17 mouse cellular contexts compared by ENCODE assay signal in the genomic region with DNA sequence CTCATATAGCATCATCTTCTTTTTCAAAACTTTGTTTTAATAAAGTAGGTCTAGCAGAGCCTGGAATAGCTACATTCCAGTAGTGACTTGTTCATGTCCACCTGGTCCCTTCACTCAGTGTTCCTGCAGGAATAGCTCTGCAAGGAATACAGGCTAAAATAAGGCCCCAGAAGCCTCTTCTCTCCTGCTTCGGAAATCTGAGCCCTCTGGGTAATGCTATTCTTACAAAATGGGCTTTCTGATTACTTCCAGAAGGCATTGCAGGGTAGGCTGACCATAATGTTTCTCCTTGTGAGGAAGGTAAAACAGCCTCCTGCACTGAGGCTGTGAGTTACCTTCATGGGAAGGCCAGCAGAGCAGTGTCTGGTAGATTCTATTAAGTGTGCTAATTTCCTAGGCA.
DNase-seq lines count a peak whose midpoint lies in the region; ATAC-seq and TF ChIP-seq lines count a peak whose summit lies in the region.
"Had no signal": no experiment of that assay in that cellular context is flagged by ENCODE, and none has a peak within 500 bp of the region (broad histone marks: within the 10 kb centered on the region; RNA-seq: fewer than 3 reads in every experiment).

No protein-coding gene starts in this region.

- no peaks in the 10 kb centered on the region for H3K9me3 ChIP-seq in heart, embryonic 10.5 days
- no peaks in the 10 kb centered on the region for H3K9me3 ChIP-seq in embryonic facial prominence, embryonic 12.5 days
- H3K9me3 ChIP-seq in limb, embryonic 14.5 days (ENCODE audit: control insufficient read depth, low read length), result no peaks in the 10 kb centered on the region
- H3K9me3 ChIP-seq: hindbrain, embryonic 13.5 days had no signal

- H3K9ac ChIP-seq in embryonic facial prominence, embryonic 12.5 days, result no peak overlapping the region
- peak overlapping the region; percentile 25; the same call in 1 of the 2 replicates for H3K9ac ChIP-seq in limb, embryonic 14.5 days (ENCODE audit: low read depth, low read length, severe bottlenecking)
- H3K9ac ChIP-seq: forebrain, postnatal 0 days; hindbrain, embryonic 13.5 days had no signal

- H3K36me3 ChIP-seq in heart, embryonic 10.5 days, result no peaks in the 10 kb centered on the region
- H3K36me3 ChIP-seq in embryonic facial prominence, embryonic 12.5 days, result no peaks in the 10 kb centered on the region
- H3K36me3 ChIP-seq in limb, embryonic 14.5 days (ENCODE audit: control insufficient read depth, insufficient read depth, low read length), result no peaks in the 10 kb centered on the region
- H3K36me3 ChIP-seq: hindbrain, embryonic 13.5 days had no signal

- TF ChIP-seq POLR2A in limb, embryonic 14.5 days (IDR thresholded peaks at IDR 0.05; ENCODE audit: borderline replicate concordance, extremely low read depth, insufficient read depth, insufficient read length), result no peak

- H3K27me3 ChIP-seq in heart, embryonic 10.5 days (ENCODE audit: insufficient read depth, poor library complexity, severe bottlenecking), result no peaks in the 10 kb centered on the region
- H3K27me3 ChIP-seq in embryonic facial prominence, embryonic 12.5 days, result no peaks in the 10 kb centered on the region
- no peaks in the 10 kb centered on the region for H3K27me3 ChIP-seq in limb, embryonic 14.5 days (ENCODE audit: control insufficient read depth, insufficient read depth, low read length)

- no peak for DNase-seq in heart, embryonic 10.5 days (ENCODE audit: low spot score)
- no peak for DNase-seq in heart, postnatal 36 days
- DNase-seq in NIH3T3 (ENCODE audit: low read depth), result peak; percentile 44
- peak; percentile 48 for DNase-seq in limb, embryonic 14.5 days (ENCODE audit: low spot score)
- DNase-seq in frontal cortex, postnatal 10 days (ENCODE audit: low spot score in 2 of 2), result no peak
- DNase-seq in urinary bladder, adult 18-20 months (ENCODE audit: low spot score in 2 of 2), result no peak
- DNase-seq in kidney, adult 18-20 months, result no peak
- DNase-seq: adrenal gland, postnatal 10 days; cerebellum, adult 11 months; forebrain, postnatal 0 days; lung, postnatal 14 days; midbrain, embryonic 14.5 days; right cerebral cortex, postnatal 14 days had no signal

- H3K4me2 ChIP-seq in embryonic facial prominence, embryonic 12.5 days (replicated peaks), result peak overlapping the region; percentile 42
- H3K4me2 ChIP-seq in limb, embryonic 14.5 days (replicated peaks; ENCODE audit: low read depth, low read length, severe bottlenecking), result peak overlapping the region; percentile 57
- H3K4me2 ChIP-seq: hindbrain, embryonic 13.5 days had no signal

- peak overlapping the region; percentile 72 for H3K27ac ChIP-seq in heart, embryonic 10.5 days
- H3K27ac ChIP-seq in embryonic facial prominence, embryonic 12.5 days, result peak overlapping the region; percentile 83
- H3K27ac ChIP-seq in limb, embryonic 14.5 days (replicated peaks; ENCODE audit: low read depth, low read length), result peak overlapping the region; percentile 72
- H3K27ac ChIP-seq: hindbrain, embryonic 13.5 days; kidney, postnatal 0 days had no signal

- intact Hi-C loops in heart, postnatal 36 days (cut with DNase I), result no loop called here

- peaks cover 28% of the 10 kb centered on the region for H3K4me1 ChIP-seq in heart, embryonic 10.5 days
- peaks cover 25% of the 10 kb centered on the region for H3K4me1 ChIP-seq in embryonic facial prominence, embryonic 12.5 days
- peaks cover 28% of the 10 kb centered on the region for H3K4me1 ChIP-seq in limb, embryonic 14.5 days (ENCODE audit: control insufficient read depth, insufficient read depth, low read length)

- no peak for ATAC-seq in embryonic facial prominence, embryonic 12.5 days (ENCODE audit: insufficient number of reproducible peaks, insufficient read depth, low FRiP score, low TSS enrichment)
- peak; percentile 17; the same call in 1 of the 2 replicates for ATAC-seq in limb, embryonic 14.5 days (ENCODE audit: low FRiP score, low read depth)
- ATAC-seq: CD4-positive, CD25-positive, alpha-beta regulatory T cell, adult 4 months; forebrain, postnatal 0 days had no signal

- H3K4me3 ChIP-seq in heart, embryonic 10.5 days, result peak overlapping the region; percentile 31; the same call in 1 of the 2 replicates
- no peak overlapping the region for H3K4me3 ChIP-seq in embryonic facial prominence, embryonic 12.5 days
- H3K4me3 ChIP-seq in limb, embryonic 14.5 days (replicated peaks; ENCODE audit: low read length), result peak overlapping the region; percentile 26
- H3K4me3 ChIP-seq: hindbrain, embryonic 13.5 days had no signal

- 45% methylated on average over 1 of the region's 1 CpGs for whole genome bisulfite sequencing in heart, embryonic 10.5 days
- WGBS in embryonic facial prominence, embryonic 12.5 days, result 8% methylated on average over 1 of the region's 1 CpGs
- WGBS in limb, embryonic 14.5 days, result 11% methylated on average over 1 of the region's 1 CpGs

Comparison
In these comparisons a context has a peak if more than half of its experiments do, and no peak if none do; other contexts are left out.
1. DNase-seq: peak in NIH3T3 (single experiment) and limb, embryonic 14.5 days (single experiment); none in heart, embryonic 10.5 days (single experiment), heart, postnatal 36 days (0 of 2), frontal cortex, postnatal 10 days (0 of 2), urinary bladder, adult 18-20 months (0 of 2) and kidney, adult 18-20 months (single experiment).
2. Peak in every context shown above with its lines, with median percentiles within 50 percentile points of each other: H3K27ac ChIP-seq.